Mouse (Mus musculus) kidney, postnatal 36 days (tissue): ENCODE results near the gene Copz1.

ENCODE experiments used
- DNase-seq, 2 experiments: peaks; one replicate each; pipeline ENCODE4 v3.0.0; 2021 to 2022; ENCODE audit warnings: mixed read lengths in 2 of 2

Copz1 gene

GRCm38 (mm10) chr15:103293375-103293774 is 20.9 kb downstream of the Copz1 start:
- no peak for DNase-seq

- no peak for DNase-seq
Observed at GRCm38 (mm10) chr15:103294649-103295048, 22.1 kb downstream of the Copz1 start.

GRCm38 (mm10) chr15:103295851-103296250 is 23.3 kb downstream of the Copz1 start:
- no peak for DNase-seq

GRCm38 (mm10) chr15:103297313-103297712 is 24.8 kb downstream of the Copz1 start:
- DNase-seq: no peak

GRCm38 (mm10) chr15:103298026-103298425 is 25.5 kb downstream of the Copz1 start:
- DNase-seq: no peak

GRCm38 (mm10) chr15:103298861-103299616 is 26.5 kb downstream of the Copz1 start:
- DNase-seq: no peak

- no peak for DNase-seq
Observed at GRCm38 (mm10) chr15:103299644-103300043, 27.1 kb downstream of the Copz1 start.

GRCm38 (mm10) chr15:103300067-103300471 is 27.6 kb downstream of the Copz1 start:
- DNase-seq: peak in 1 of 2 experiments; percentile 46

- no peak for DNase-seq
Observed at GRCm38 (mm10) chr15:103300560-103300959, 28.0 kb downstream of the Copz1 start.

GRCm38 (mm10) chr15:103301046-103301445 is 28.5 kb downstream of the Copz1 start:
- no peak for DNase-seq

- DNase-seq: no peak
Observed at GRCm38 (mm10) chr15:103301547-103302340, 29.2 kb downstream of the Copz1 start.

- no peak for DNase-seq
Observed at GRCm38 (mm10) chr15:103302341-103303021, 30.0 kb downstream of the Copz1 start.

GRCm38 (mm10) chr15:103303916-103304615 is 31.6 kb downstream of the Copz1 start:
- peak in 1 of 2 experiments; percentile 43 for DNase-seq

GRCm38 (mm10) chr15:103304616-103304969 is 32.1 kb downstream of the Copz1 start:
- peak in 1 of 2 experiments; percentile 28 for DNase-seq

- peak; percentile 99 for DNase-seq
Observed at GRCm38 (mm10) chr15:103305070-103305678, 32.7 kb downstream of the Copz1 start.

- peak; percentile 49 to 80 for DNase-seq
Observed at GRCm38 (mm10) chr15:103305792-103306645, 33.5 kb downstream of the Copz1 start.

GRCm38 (mm10) chr15:103307125-103307524 is 34.6 kb downstream of the Copz1 start:
- peak; percentile 94 to 97 for DNase-seq

GRCm38 (mm10) chr15:103308056-103308875 is 35.8 kb downstream of the Copz1 start:
- peak; percentile 55 to 65 for DNase-seq

- DNase-seq: no peak
Observed at GRCm38 (mm10) chr15:103308876-103309580, 36.5 kb downstream of the Copz1 start.
